Mouse (Mus musculus): ENCODE results near the gene Adam12.

- TF ChIP-seq CTCF (conservative IDR thresholded peaks at IDR 0.05; ENCODE audit: insufficient read depth, insufficient read length, low read depth, low read length) (no peak), POLR2A (IDR thresholded peaks at IDR 0.05; ENCODE audit: low read depth, low read length) (no peak)
These were observed 169.3 kb downstream of the Adam12 start for GRCm38 (mm10) chr7:134062629-134063028.
